Mouse (Mus musculus): ENCODE measurements at regions not wholly inside any gene's neighbourhood (a gene's known extent, or its start where the extent isn't known, plus 50 kb on each side); places are given as distances from the start of the nearest gene placed in this dataset.

DNA sequence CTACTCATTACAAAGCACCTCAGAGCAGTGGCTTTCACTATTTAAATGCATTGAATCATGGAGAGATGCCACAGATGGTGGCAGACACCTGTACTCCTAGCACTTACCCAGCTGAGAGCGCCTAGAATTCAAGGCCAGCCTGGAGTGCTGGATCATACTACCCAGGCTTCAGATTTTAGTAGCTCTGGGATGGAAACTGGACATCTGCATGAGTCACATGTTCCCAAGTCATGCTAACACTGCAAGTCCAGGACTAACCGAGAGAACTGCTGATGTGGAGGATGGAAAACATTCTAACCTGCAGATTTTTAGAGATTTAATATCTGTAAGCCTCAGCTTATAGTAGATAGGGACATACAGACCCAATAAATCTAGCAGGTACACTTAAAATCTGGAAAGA is 1384.3 kb downstream of the Gsdmc2 start:
- Histone ChIP-seq H3K27ac (ENCODE audit: low read length) (no peak overlapping the region), H3K9ac (ENCODE audit: low read depth, low read length) (no peak overlapping the region), H3K9me3 (replicated peaks; ENCODE audit: control insufficient read depth, low read length) (no peaks in the 10 kb centered on the region), H3K4me2 (ENCODE audit: low read depth, low read length) (no peak overlapping the region), H3K4me3 (ENCODE audit: low read depth, low read length) (no peak overlapping the region), H3K27me3 (ENCODE audit: control insufficient read depth, insufficient read depth, low read depth, low read length) (no peaks in the 10 kb centered on the region), H3K36me3 (ENCODE audit: control insufficient read depth, insufficient read depth) (no peaks in the 10 kb centered on the region), H3K4me1 (ENCODE audit: control insufficient read depth, low read depth, low read length) (no peaks in the 10 kb centered on the region; the same call in 1 of the 2 replicates)
- no peak for ATAC-seq (ENCODE audit: low read depth)
- WGBS (ENCODE audit: insufficient replicate concordance), result 59% methylated on average over 2 of the region's 2 CpGs

DNA sequence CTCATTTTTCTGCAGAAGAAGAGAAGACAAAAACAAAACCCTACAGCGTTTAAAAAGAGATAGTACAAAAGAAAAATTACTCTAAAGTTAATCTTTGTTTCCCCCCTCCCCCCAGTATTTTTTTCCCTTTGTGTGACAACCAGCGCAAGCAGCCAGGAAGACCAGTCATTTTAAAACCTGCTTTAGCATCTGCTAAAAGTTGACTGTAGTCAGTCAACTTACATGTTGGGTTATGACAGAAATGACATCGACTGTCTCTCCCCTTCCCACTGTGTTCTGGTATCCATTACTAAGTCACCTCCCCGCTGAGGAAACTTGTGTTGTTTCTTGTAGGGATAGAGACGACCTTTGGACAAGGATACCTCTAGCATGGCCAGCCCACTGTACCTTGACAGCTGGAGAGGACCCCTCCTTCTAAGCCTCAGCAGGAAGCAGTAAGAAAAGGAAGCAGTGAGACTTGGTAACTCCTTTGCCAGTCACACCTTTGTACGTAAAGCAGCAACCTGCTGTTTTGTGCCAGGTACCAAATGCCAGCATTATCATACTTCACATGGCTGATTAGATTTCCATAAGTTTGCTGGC is 1384.9 kb downstream of the Gsdmc2 start:
- Histone ChIP-seq H3K9me3 (replicated peaks; ENCODE audit: control insufficient read depth, low read length) (no peaks in the 10 kb centered on the region), H3K27me3 (ENCODE audit: control insufficient read depth, insufficient read depth, low read depth, low read length) (no peaks in the 10 kb centered on the region), H3K27ac (ENCODE audit: low read length) (no peak overlapping the region), H3K4me2 (ENCODE audit: low read depth, low read length) (no peak overlapping the region), H3K36me3 (ENCODE audit: control insufficient read depth, insufficient read depth) (no peaks in the 10 kb centered on the region), H3K4me1 (ENCODE audit: control insufficient read depth, low read depth, low read length) (no peaks in the 10 kb centered on the region; the same call in 1 of the 2 replicates), H3K4me3 (ENCODE audit: low read depth, low read length) (no peak overlapping the region), H3K9ac (ENCODE audit: low read depth, low read length) (no peak overlapping the region)
- 54% methylated on average over 6 of the region's 6 CpGs for WGBS (ENCODE audit: insufficient replicate concordance)
- no peak for ATAC-seq (ENCODE audit: low read depth)

DNA sequence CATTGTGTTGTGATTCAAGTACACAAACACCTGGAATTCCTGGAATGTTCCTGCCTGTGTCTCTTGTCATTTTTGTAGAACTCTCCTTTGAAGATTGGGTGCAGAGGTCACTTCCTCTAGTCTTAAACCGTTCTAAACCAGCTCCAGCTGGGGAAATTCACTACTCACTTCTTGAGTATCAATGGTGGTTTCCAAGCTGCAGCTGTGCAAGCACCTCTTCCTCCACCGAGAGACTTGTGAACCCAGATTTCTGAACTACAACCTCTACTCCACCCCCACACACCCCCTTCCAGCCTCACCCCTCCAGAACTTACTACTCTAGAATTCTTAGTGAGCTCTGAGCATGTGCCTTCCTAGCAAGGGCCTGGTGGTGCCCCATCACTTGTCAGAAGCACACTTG is 1387.0 kb downstream of the Gsdmc2 start:
- Histone ChIP-seq H3K4me2 (ENCODE audit: low read depth, low read length) (no peak overlapping the region), H3K4me3 (ENCODE audit: low read depth, low read length) (no peak overlapping the region), H3K36me3 (ENCODE audit: control insufficient read depth, insufficient read depth) (no peaks in the 10 kb centered on the region), H3K4me1 (ENCODE audit: control insufficient read depth, low read depth, low read length) (no peaks in the 10 kb centered on the region; the same call in 1 of the 2 replicates), H3K9ac (ENCODE audit: low read depth, low read length) (no peak overlapping the region), H3K27me3 (ENCODE audit: control insufficient read depth, insufficient read depth, low read depth, low read length) (no peaks in the 10 kb centered on the region), H3K27ac (ENCODE audit: low read length) (no peak overlapping the region), H3K9me3 (replicated peaks; ENCODE audit: control insufficient read depth, low read length) (no peaks in the 10 kb centered on the region)
- ATAC-seq (ENCODE audit: low read depth), result no peak
- 30% methylated on average over 2 of the region's 2 CpGs for WGBS (ENCODE audit: insufficient replicate concordance)

DNA sequence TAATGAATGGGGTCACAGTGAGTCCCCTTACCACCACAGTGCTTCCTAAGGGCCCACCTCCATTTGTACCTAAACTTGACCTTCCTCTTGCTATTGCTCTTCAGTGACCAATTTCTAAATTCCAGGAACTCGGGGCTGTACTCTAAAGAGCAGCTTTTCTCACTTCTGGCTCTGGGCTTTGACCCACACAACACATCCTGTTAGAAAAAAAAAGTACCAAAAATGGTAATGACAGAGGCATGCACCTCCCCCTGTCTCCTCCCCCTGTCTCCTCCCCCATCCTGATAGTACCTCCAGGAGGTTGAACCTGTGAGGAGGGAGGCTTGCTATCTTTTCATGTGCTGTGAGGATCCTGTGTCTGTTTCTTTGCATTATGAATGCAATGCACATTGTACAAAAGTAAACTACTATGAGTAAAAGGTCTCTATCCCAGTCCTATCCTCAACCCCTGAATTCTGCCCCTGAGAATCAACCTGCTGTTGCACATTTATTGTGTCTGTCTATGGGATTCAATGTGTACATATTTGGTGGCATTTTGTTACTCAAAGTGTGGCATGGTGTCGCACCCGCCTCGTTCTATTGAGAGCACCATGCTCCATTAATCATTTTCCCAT is 1387.8 kb downstream of the Gsdmc2 start:
- no peak overlapping the region for H3K4me3 ChIP-seq (ENCODE audit: low read depth, low read length)
- no peak overlapping the region for H3K27ac ChIP-seq (ENCODE audit: low read length)
- no peak overlapping the region for H3K9ac ChIP-seq (ENCODE audit: low read depth, low read length)
- H3K9me3 ChIP-seq (replicated peaks; ENCODE audit: control insufficient read depth, low read length), result no peaks in the 10 kb centered on the region
- H3K36me3 ChIP-seq (ENCODE audit: control insufficient read depth, insufficient read depth), result no peaks in the 10 kb centered on the region
- no peaks in the 10 kb centered on the region; the same call in 1 of the 2 replicates for H3K4me1 ChIP-seq (ENCODE audit: control insufficient read depth, low read depth, low read length)
- ATAC-seq (ENCODE audit: low read depth), result no peak
- no peaks in the 10 kb centered on the region for H3K27me3 ChIP-seq (ENCODE audit: control insufficient read depth, insufficient read depth, low read depth, low read length)
- 65% methylated on average over 4 of the region's 4 CpGs for WGBS (ENCODE audit: insufficient replicate concordance)
- no peak overlapping the region for H3K4me2 ChIP-seq (ENCODE audit: low read depth, low read length)

DNA sequence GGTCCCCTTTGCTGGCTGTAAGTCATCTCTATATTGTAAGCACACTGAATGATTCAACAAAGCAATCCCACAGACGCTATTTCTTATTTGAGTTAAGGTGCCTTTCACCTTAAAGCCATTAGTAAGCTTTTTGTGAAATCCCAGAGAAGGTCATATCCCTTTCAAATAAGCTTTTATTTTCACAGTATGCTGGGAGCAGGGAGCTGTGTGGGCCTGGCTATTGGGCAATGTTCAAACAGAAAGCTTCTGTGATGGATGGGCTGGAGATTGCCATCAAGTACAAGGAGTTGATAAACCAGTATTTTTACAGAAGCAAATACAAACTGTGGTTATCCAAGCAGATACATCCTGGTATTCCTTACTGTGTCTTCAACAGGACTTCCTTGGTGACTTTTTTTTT is 1389.0 kb downstream of the Gsdmc2 start:
- Histone ChIP-seq H3K4me1 (ENCODE audit: control insufficient read depth, low read depth, low read length) (no peaks in the 10 kb centered on the region; the same call in 1 of the 2 replicates), H3K9ac (ENCODE audit: low read depth, low read length) (no peak overlapping the region), H3K27ac (ENCODE audit: low read length) (no peak overlapping the region), H3K36me3 (ENCODE audit: control insufficient read depth, insufficient read depth) (no peaks in the 10 kb centered on the region), H3K4me2 (ENCODE audit: low read depth, low read length) (no peak overlapping the region), H3K27me3 (ENCODE audit: control insufficient read depth, insufficient read depth, low read depth, low read length) (no peaks in the 10 kb centered on the region), H3K9me3 (replicated peaks; ENCODE audit: control insufficient read depth, low read length) (no peaks in the 10 kb centered on the region), H3K4me3 (ENCODE audit: low read depth, low read length) (no peak overlapping the region)
- WGBS (ENCODE audit: insufficient replicate concordance), result 47% methylated on average over 1 of the region's 1 CpGs
- ATAC-seq (ENCODE audit: low read depth), result no peak

DNA sequence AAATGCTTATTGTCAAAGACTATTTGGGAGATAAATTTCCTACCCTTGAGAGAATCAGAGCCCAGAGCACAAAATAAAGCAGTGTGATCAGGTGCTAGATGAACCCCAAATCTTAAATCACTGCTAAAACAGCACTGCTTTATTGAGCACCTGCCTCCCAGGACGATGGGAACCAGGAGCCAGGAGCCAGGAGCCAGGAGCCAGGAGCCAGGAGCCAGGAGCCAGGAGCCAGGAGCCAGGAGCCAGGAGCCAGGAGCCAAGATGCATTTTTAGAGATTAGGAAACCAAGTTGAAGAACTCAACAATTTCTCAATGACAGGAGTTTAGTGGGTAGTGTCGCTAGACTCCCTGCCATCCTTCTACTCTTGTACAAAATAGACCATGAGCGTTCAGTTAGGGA is 1396.9 kb downstream of the Gsdmc2 start:
- Histone ChIP-seq H3K9ac (ENCODE audit: low read depth, low read length) (no peak overlapping the region), H3K4me3 (ENCODE audit: low read depth, low read length) (no peak overlapping the region), H3K27me3 (ENCODE audit: control insufficient read depth, insufficient read depth, low read depth, low read length) (no peaks in the 10 kb centered on the region), H3K27ac (ENCODE audit: low read length) (no peak overlapping the region), H3K4me1 (ENCODE audit: control insufficient read depth, low read depth, low read length) (no peaks in the 10 kb centered on the region), H3K36me3 (ENCODE audit: control insufficient read depth, insufficient read depth) (no peaks in the 10 kb centered on the region), H3K9me3 (replicated peaks; ENCODE audit: control insufficient read depth, low read length) (no peaks in the 10 kb centered on the region), H3K4me2 (ENCODE audit: low read depth, low read length) (no peak overlapping the region)
- ATAC-seq (ENCODE audit: low read depth), result no peak
- 55% methylated on average over 3 of the region's 3 CpGs for WGBS (ENCODE audit: insufficient replicate concordance)

DNA sequence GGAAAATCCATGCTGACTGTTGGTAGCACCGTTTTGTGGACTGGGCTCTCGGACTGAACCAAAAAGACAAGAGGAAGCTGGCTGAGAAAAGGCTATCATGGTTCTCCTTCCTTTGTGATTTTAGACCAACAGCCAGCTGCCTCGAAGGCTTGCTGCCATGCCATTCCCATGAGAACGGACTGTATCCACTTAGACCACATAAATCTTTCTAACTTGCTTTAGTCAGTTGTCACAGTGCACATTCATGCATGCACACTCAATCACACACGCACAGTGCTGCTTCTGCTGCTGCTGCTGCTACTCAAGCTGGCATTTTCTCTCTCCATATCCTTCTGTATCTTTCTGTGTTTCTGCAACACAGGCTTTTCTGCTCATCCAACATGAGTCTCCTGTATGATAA is 1405.8 kb downstream of the Gsdmc2 start:
- Histone ChIP-seq H3K9me3 (replicated peaks; ENCODE audit: control insufficient read depth, low read length) (no peaks in the 10 kb centered on the region), H3K27ac (ENCODE audit: low read length) (no peak overlapping the region), H3K9ac (ENCODE audit: low read depth, low read length) (no peak overlapping the region), H3K4me2 (ENCODE audit: low read depth, low read length) (no peak overlapping the region), H3K27me3 (ENCODE audit: control insufficient read depth, insufficient read depth, low read depth, low read length) (no peaks in the 10 kb centered on the region), H3K36me3 (ENCODE audit: control insufficient read depth, insufficient read depth) (no peaks in the 10 kb centered on the region), H3K4me1 (ENCODE audit: control insufficient read depth, low read depth, low read length) (no peaks in the 10 kb centered on the region), H3K4me3 (ENCODE audit: low read depth, low read length) (no peak overlapping the region)
- no peak for ATAC-seq (ENCODE audit: low read depth)
- 48% methylated on average over 5 of the region's 5 CpGs for WGBS (ENCODE audit: insufficient replicate concordance)

DNA sequence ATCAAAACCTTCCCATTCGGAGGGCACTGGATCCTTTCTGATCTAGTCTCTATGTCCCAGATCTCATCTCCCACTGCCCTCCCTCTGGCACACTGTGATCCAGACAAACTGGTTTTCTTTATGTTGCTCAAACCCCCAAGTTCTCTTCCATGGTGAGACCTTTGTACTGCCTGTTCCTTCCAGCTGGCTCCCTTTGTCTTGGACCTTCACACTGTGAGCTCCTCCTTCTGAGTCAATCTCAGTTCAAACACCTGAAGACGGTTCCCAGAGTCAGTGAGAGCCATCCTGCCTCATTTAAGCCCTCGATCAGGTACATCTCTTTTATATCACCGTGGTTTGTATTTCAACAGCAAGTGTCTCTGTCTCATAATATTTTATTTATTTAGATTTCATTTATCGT is 1408.3 kb downstream of the Gsdmc2 start:
- WGBS (ENCODE audit: insufficient replicate concordance), result 66% methylated on average over 5 of the region's 5 CpGs

DNA sequence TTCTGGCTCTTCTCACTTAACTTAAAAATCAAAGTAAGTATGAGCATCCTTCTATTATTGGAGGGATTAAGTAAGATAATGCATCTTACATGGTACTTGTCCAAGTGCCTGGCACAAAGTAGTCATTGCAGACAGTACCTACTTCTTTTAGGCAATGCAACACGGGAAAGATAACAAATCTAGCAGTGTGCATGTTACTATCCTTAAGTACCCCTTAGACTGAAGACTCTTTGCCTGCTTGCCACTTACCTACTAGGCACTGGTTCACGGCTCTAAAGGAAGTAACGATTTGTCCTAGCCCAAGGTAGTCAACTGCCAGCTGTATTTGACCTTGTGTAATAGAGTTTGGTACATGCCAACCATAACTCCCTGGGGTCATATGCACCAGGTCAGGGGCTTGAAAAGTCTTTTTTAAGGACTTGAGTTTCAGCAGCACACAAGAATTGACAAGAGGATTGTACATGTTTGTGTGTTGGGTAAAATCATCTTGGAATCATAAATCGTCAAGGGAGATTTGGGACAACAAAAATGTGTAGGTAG is 1409.8 kb downstream of the Gsdmc2 start:
- 61% methylated on average over 4 of the region's 4 CpGs for WGBS (ENCODE audit: insufficient replicate concordance)
- Histone ChIP-seq H3K27me3 (ENCODE audit: control insufficient read depth, insufficient read depth, low read depth, low read length) (no peaks in the 10 kb centered on the region), H3K36me3 (ENCODE audit: control insufficient read depth, insufficient read depth) (no peaks in the 10 kb centered on the region), H3K4me3 (ENCODE audit: low read depth, low read length) (no peak overlapping the region), H3K9me3 (replicated peaks; ENCODE audit: control insufficient read depth, low read length) (no peaks in the 10 kb centered on the region), H3K4me2 (ENCODE audit: low read depth, low read length) (no peak overlapping the region), H3K27ac (ENCODE audit: low read length) (no peak overlapping the region), H3K4me1 (ENCODE audit: control insufficient read depth, low read depth, low read length) (no peaks in the 10 kb centered on the region), H3K9ac (ENCODE audit: low read depth, low read length) (no peak overlapping the region)
- no peak for ATAC-seq (ENCODE audit: low read depth)

More for the DNA sequence above, 1408.3 kb downstream of the Gsdmc2 start:
- Histone ChIP-seq H3K4me1 (ENCODE audit: control insufficient read depth, low read depth, low read length) (no peaks in the 10 kb centered on the region), H3K4me3 (ENCODE audit: low read depth, low read length) (no peak overlapping the region), H3K27me3 (ENCODE audit: control insufficient read depth, insufficient read depth, low read depth, low read length) (no peaks in the 10 kb centered on the region), H3K9me3 (replicated peaks; ENCODE audit: control insufficient read depth, low read length) (no peaks in the 10 kb centered on the region), H3K4me2 (ENCODE audit: low read depth, low read length) (no peak overlapping the region), H3K36me3 (ENCODE audit: control insufficient read depth, insufficient read depth) (no peaks in the 10 kb centered on the region), H3K27ac (ENCODE audit: low read length) (no peak overlapping the region), H3K9ac (ENCODE audit: low read depth, low read length) (no peak overlapping the region)
- ATAC-seq (ENCODE audit: low read depth), result no peak
